Mouse (Mus musculus) stomach, embryonic 14.5 days (tissue): ENCODE results near the gene Pced1b. TPM values are rescaled to one million over a fixed set of nuclear protein-coding genes. Genes with fewer than 3 reads are reported as not detected.

Experiments
- ATAC-seq: fragments of 200-750 bp; cut with Nextera tagmentation; 2 replicates; pipeline ENCODE4 v1.8.0; 2017; ENCODE audit warnings: low read depth, moderate TSS enrichment; ENCODE audit not compliant: insufficient number of reproducible peaks, insufficient read depth, low FRiP score
- H3K27ac ChIP-seq: fragments of 300-500 bp; sonication (generic); 2 replicates; pipeline ENCODE4 v1.5.1; 2014; ENCODE audit warnings: mild to moderate bottlenecking, low read length, moderate library complexity, mixed read lengths
- H3K27me3 ChIP-seq: fragments of 300-500 bp; sonication (generic); 2 replicates; pipeline ENCODE4 v1.6.1; 2014; ENCODE audit warnings: low read length, control low read depth, mixed read lengths; ENCODE audit not compliant: control insufficient read depth, insufficient read depth
- H3K36me3 ChIP-seq: fragments of 300-500 bp; sonication (generic); 2 replicates; pipeline ENCODE4 v1.6.1; 2014; ENCODE audit warnings: mild to moderate bottlenecking, control low read depth, low read length, moderate library complexity, mixed read lengths; ENCODE audit not compliant: control insufficient read depth, insufficient read depth
- H3K4me1 ChIP-seq: fragments of 300-500 bp; sonication (generic); 2 replicates; pipeline ENCODE4 v1.6.1; 2014; ENCODE audit warnings: low read length, control low read depth, mixed read lengths; ENCODE audit not compliant: control insufficient read depth, insufficient read depth
- H3K4me2 ChIP-seq: fragments of 300-500 bp; sonication (generic); replicated peaks from 2 replicates; pipeline ENCODE4 v1.6.1; 2014; ENCODE audit warnings: low read depth, low read length, control low read depth
- H3K4me3 ChIP-seq: fragments of 300-500 bp; sonication (generic); 2 replicates; pipeline ENCODE4 v1.5.1; 2014; ENCODE audit warnings: low read depth, low read length, control low read depth
- H3K9ac ChIP-seq: fragments of 300-500 bp; sonication (generic); replicated peaks from 2 replicates; pipeline ENCODE4 v1.6.1; 2014; ENCODE audit warnings: low read depth, mild to moderate bottlenecking, control low read depth, low read length, moderate library complexity, mixed read lengths
- H3K9me3 ChIP-seq: fragments of 300-500 bp; sonication (generic); 2 replicates; pipeline ENCODE4 v1.6.1; 2016; ENCODE audit warnings: low read depth, low read length, control low read depth; ENCODE audit not compliant: control insufficient read depth
- WGBS: fragments of 180-500 bp; shearing (Covaris S2); extraction: QIAGEN DNeasy Blood & Tissue Kit; methylation state at CpG from one replicate; pipeline ENCODE4 v1.1.7; 2014; 5-methylcytosine and 5-hydroxymethylcytosine counted together
- polyA plus RNA-seq: library from polyadenylated mRNA; unstranded; fragments of >200 nt; fragmentation: Nextera tagmentation; extraction: Ambion mirVana; gene quantifications from 2 replicates; pipeline ENCODE4 v1.2.1, GENCODE M21; 2014

Pced1b gene
- polyA plus RNA-seq, 1 experiment from 2014 or later: 4.1 TPM

DNA sequence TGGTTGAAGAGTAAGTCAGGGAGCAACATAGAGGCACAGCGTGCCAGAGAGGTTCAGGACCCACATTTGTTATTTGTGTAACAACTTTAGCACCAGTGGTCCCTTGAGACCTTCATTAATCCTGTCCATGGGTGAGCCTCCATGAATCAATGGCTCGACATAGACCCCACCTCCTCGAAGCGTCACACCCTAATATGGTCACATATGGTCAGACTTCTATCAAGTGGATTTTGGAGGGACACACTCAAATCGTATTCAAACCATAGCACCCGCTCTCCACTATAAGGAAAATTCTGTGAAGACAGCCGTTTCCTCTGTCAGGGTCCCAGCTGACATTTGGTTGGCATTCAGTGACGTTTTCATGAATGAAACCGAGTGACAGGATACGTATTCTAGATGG, 2.4 kb downstream of the Pced1b start:
- Histone ChIP-seq H3K4me2 (no peak overlapping the region), H3K9me3 (no peaks in the 10 kb centered on the region), H3K27me3 (no peaks in the 10 kb centered on the region), H3K4me1 (no peaks in the 10 kb centered on the region), H3K9ac (no peak overlapping the region), H3K36me3 (no peaks in the 10 kb centered on the region), H3K27ac (no peak overlapping the region), H3K4me3 (no peak overlapping the region)
- WGBS: 94% methylated on average over 10 of the region's 10 CpGs
- no peak for ATAC-seq

DNA sequence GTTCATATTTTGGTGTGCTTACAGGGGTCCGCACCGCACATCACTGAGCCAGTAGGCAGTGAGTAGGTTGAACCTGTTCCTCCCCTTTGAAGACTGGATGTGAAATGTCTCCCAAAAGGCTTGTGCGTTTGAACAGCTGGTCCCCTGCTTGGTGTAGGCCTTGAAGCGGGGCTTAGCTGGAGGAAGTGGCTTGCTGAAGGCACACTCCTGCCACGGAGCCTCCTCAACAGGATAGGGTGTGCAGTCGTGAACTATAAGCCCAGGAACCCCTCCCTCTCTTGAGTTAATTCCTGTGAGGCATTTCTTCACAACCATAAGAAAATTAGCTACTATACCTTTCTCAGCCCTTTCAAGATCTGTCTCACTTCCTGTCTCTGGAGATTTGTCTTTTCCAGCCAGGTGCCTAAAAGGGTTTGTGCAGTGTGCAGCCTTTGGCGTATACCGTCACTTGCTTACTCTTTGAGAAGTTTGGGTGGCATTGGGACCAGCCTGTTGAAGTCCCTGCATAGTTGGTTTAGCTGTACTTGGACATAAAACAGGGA, 5.7 kb downstream of the Pced1b start:
- Histone ChIP-seq H3K27me3 (no peaks in the 10 kb centered on the region), H3K4me3 (no peak overlapping the region), H3K4me1 (no peaks in the 10 kb centered on the region), H3K27ac (no peak overlapping the region), H3K9ac (no peak overlapping the region), H3K4me2 (no peak overlapping the region), H3K36me3 (no peaks in the 10 kb centered on the region), H3K9me3 (no peaks in the 10 kb centered on the region)
- no peak for ATAC-seq
- WGBS: 75% methylated on average over 8 of the region's 8 CpGs

DNA sequence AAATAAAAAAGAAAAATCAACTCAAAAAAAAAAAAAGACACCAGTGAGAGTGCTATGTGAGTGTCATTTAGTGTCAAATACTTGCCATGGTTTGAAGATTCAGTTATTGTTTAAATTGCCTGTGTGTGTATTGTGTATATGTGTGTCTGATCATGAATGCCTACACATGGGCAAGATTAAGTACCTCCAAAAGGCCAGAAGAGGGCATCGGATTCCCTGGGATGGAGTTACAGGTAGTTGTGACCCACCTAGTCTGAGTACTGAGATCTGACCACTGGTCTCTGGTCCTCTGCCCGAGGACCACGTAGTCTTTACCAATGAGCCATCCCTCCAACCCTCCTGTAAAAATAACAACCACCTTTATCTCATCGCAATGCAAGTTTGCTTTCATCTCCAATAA, 7.5 kb downstream of the Pced1b start:
- H3K9me3 ChIP-seq: no peaks in the 10 kb centered on the region
- 87% methylated on average over 4 of the region's 4 CpGs for WGBS
- H3K4me2 ChIP-seq: no peak overlapping the region
- no peak overlapping the region for H3K9ac ChIP-seq
- no peak overlapping the region for H3K27ac ChIP-seq
- ATAC-seq: no peak
- H3K4me3 ChIP-seq: no peak overlapping the region
- no peaks in the 10 kb centered on the region for H3K4me1 ChIP-seq
- no peaks in the 10 kb centered on the region for H3K36me3 ChIP-seq
- H3K27me3 ChIP-seq: no peaks in the 10 kb centered on the region

DNA sequence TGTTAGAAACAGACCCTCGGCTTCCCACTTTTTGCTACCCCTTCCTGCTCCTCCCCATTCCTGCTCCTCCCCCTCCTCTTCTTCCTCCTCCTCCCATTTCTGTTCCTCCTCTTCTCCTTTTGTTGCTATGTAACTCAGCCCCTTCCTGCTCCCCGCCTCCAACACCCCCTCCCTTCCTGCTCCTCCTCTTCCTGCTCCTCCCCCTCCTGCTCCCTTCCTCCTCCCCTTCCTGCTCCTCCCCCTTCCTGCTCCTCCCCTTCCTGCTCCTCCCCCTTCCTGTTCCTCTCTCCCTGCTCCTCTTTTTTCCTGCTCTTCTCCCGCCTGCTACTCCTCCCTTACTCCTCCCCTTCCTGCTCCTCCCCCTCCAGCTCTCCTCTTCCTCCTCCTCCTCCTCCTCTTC, 8.9 kb downstream of the Pced1b start:
- ATAC-seq: no peak

GRCm38 (mm10) chr15:97256411-97256810, 9.5 kb downstream of the Pced1b start:
- Histone ChIP-seq H3K4me2 (no peak overlapping the region), H3K27ac (no peak overlapping the region), H3K9me3 (no peaks in the 10 kb centered on the region), H3K36me3 (no peaks in the 10 kb centered on the region), H3K9ac (no peak overlapping the region), H3K4me3 (no peak overlapping the region), H3K27me3 (no peaks in the 10 kb centered on the region), H3K4me1 (no peaks in the 10 kb centered on the region)
- 91% methylated on average over 11 of the region's 11 CpGs for WGBS
- ATAC-seq: no peak

More for the DNA sequence above, 8.9 kb downstream of the Pced1b start:
- H3K4me3 ChIP-seq: no peak overlapping the region
- H3K4me2 ChIP-seq: no peak overlapping the region
- WGBS: 89% methylated on average over 3 of the region's 3 CpGs
- H3K4me1 ChIP-seq: no peaks in the 10 kb centered on the region
- no peak overlapping the region for H3K27ac ChIP-seq
- no peaks in the 10 kb centered on the region for H3K27me3 ChIP-seq
- H3K9me3 ChIP-seq: no peaks in the 10 kb centered on the region
- no peaks in the 10 kb centered on the region for H3K36me3 ChIP-seq
- no peak overlapping the region for H3K9ac ChIP-seq

DNA sequence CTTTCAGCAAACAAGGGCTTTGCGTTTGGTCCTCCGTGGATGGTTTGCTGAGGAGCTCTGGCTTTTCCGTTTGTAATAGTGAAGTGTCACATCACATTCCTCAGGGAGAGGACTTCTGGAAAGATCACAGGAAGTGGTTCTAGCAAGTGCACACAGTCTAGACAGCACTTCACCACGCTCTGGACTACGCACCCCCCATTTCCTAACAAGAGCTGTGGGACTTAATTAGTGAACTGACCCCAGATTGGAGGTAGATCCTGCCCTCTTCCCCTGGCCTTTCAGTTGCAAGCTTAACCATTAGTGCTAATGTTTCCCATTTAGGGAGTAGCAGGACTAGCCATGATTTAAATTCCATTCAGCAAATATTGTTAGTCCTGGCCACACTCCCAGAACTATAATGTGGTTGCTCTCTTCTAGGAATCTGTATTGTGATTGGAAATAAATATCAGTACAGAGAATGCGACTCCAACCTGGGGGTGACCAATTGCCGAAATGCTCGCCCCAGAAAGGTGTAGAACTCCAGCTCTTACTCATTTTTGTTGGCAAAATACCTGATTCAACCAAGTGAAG, 10.4 kb downstream of the Pced1b start:
- Histone ChIP-seq H3K27me3 (no peaks in the 10 kb centered on the region), H3K4me1 (no peaks in the 10 kb centered on the region), H3K9me3 (no peaks in the 10 kb centered on the region), H3K36me3 (no peaks in the 10 kb centered on the region), H3K9ac (no peak overlapping the region), H3K27ac (no peak overlapping the region), H3K4me2 (no peak overlapping the region), H3K4me3 (no peak overlapping the region)
- WGBS: 66% methylated on average over 8 of the region's 8 CpGs
- no peak for ATAC-seq

- H3K4me3 ChIP-seq: no peak overlapping the region
- no peak overlapping the region for H3K27ac ChIP-seq
- no peaks in the 10 kb centered on the region for H3K4me1 ChIP-seq
- ATAC-seq: no peak
- no peaks in the 10 kb centered on the region for H3K9me3 ChIP-seq
- no peak overlapping the region for H3K4me2 ChIP-seq
- H3K9ac ChIP-seq: no peak overlapping the region
- H3K27me3 ChIP-seq: no peaks in the 10 kb centered on the region
- no peaks in the 10 kb centered on the region for H3K36me3 ChIP-seq
- WGBS: 70% methylated on average over 17 of the region's 17 CpGs
Observed at GRCm38 (mm10) chr15:97258483-97259230, 11.8 kb downstream of the Pced1b start.

DNA sequence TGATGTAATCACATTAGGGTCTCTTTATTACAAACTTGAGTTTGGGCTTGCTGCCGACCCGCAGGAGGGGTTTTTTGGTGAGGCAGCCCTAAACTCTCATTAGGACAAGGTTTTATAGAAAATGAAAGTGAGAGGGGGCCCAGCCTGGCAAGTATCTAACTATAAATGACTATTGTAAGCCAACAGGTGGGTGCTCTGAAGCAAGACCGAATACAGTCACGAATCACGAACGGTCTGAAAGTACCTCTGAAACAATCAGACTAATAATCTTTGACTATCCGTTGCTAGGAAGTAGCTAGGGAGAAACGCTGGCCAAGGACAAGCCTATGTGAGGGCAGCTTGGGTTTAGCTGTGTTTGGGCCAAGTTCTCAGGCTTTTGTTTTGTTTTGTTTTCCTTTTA, 12.4 kb downstream of the Pced1b start:
- Histone ChIP-seq H3K9ac (no peak overlapping the region), H3K9me3 (no peaks in the 10 kb centered on the region), H3K36me3 (no peaks in the 10 kb centered on the region), H3K27me3 (no peaks in the 10 kb centered on the region), H3K27ac (no peak overlapping the region), H3K4me3 (no peak overlapping the region), H3K4me1 (no peaks in the 10 kb centered on the region), H3K4me2 (no peak overlapping the region)
- ATAC-seq: no peak
- 91% methylated on average over 8 of the region's 8 CpGs for WGBS
